In the genomic region with DNA sequence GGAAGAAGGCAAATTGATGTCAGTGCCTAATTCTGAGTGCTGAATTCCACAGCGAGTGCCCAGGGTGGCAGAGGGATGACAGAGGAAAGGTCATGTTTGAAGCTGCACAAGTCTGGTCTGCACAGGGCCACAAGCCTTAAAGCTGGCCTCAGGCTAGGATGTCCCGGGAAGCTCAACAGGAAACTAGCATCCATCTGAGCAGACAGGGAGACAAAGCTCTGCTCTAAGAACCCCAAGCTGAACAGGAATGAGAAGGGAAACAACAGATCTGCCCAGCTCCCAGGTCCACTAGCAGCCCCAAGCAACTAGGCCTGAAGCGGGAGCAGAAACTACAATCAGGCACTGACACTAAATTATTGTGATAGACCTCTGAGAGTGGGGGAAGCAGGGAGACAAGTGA, we compare ENCODE assay signal across 10 mouse cellular contexts. TPM values are rescaled to one million over a fixed set of nuclear protein-coding genes. Genes with fewer than 3 reads are reported as not detected.
DNase-seq lines count a peak whose midpoint lies in the region; ATAC-seq and TF ChIP-seq lines count a peak whose summit lies in the region.
"Had no signal": no experiment of that assay in that cellular context is flagged by ENCODE, and none has a peak within 500 bp of the region (broad histone marks: within the 10 kb centered on the region; RNA-seq: fewer than 3 reads in every experiment).

No protein-coding gene starts in this region.

- no peak for TF ChIP-seq CTCF in brain, embryonic 14.5 days (IDR thresholded peaks at IDR 0.05; ENCODE audit: borderline replicate concordance, extremely low read depth, insufficient read depth, insufficient read length)
- no peak for TF ChIP-seq CTCF in forebrain, postnatal 0 days (IDR thresholded peaks at IDR 0.05; ENCODE audit: low read depth)

- peak overlapping the region; percentile 85; the same call in 1 of the 2 replicates for H3K27ac ChIP-seq in forebrain, postnatal 0 days (ENCODE audit: low read depth, low read length)
- H3K27ac ChIP-seq in midbrain, embryonic 10.5 days (replicated peaks), result peak overlapping the region; percentile 98

- no peaks in the 10 kb centered on the region for H3K9me3 ChIP-seq in forebrain, postnatal 0 days (ENCODE audit: low read length)
- H3K9me3 ChIP-seq in midbrain, embryonic 10.5 days (replicated peaks), result no peaks in the 10 kb centered on the region

- 26% methylated on average over 3 of the region's 3 CpGs for WGBS in forebrain, postnatal 0 days
- WGBS in midbrain, embryonic 10.5 days, result 32% methylated on average over 3 of the region's 3 CpGs

- TF ChIP-seq POLR2A in brain, embryonic 14.5 days (IDR thresholded peaks at IDR 0.05; ENCODE audit: borderline replicate concordance, extremely low read depth, insufficient read depth, insufficient read length, poor library complexity, severe bottlenecking), result no peak

- H3K9ac ChIP-seq in forebrain, postnatal 0 days, result peak overlapping the region; percentile 64; the same call in 1 of the 2 replicates
- H3K9ac ChIP-seq: liver, postnatal 0 days had no signal

- peak overlapping the region; percentile 100 for H3K4me2 ChIP-seq in forebrain, postnatal 0 days (ENCODE audit: low read depth)

- ATAC-seq in forebrain, postnatal 0 days, result no peak
- ATAC-seq: liver, postnatal 0 days; Patski had no signal

- H3K4me3 ChIP-seq in forebrain, postnatal 0 days (ENCODE audit: low read depth, low read length), result 0 out of 2 replicates have a peak overlapping the region, but pooled peaks have one; percentile 50
- H3K4me3 ChIP-seq in midbrain, embryonic 10.5 days, result peak overlapping the region; percentile 78

- peaks cover 7% of the 10 kb centered on the region; the same call in 1 of the 2 replicates for H3K27me3 ChIP-seq in forebrain, postnatal 0 days (ENCODE audit: insufficient read depth, low read length)
- H3K27me3 ChIP-seq in midbrain, embryonic 10.5 days (ENCODE audit: low read depth, poor library complexity, severe bottlenecking), result peaks cover 25% of the 10 kb centered on the region

- peaks cover 11% of the 10 kb centered on the region; the same call in 1 of the 2 replicates for H3K4me1 ChIP-seq in forebrain, postnatal 0 days (ENCODE audit: insufficient read depth)
- H3K4me1 ChIP-seq in midbrain, embryonic 10.5 days, result peaks cover 59% of the 10 kb centered on the region

- no peaks in the 10 kb centered on the region for H3K36me3 ChIP-seq in forebrain, postnatal 0 days (ENCODE audit: insufficient read depth)
- no peaks in the 10 kb centered on the region for H3K36me3 ChIP-seq in midbrain, embryonic 10.5 days

- peak; percentile 26 for DNase-seq in gastrocnemius, adult 18-20 months (ENCODE audit: low spot score)
- DNase-seq in gastrocnemius, postnatal 4 days (ENCODE audit: low spot score in 2 of 2), result no peak
- DNase-seq in brain, embryonic 14.5 days (ENCODE audit: low read depth), result peak; percentile 62
- DNase-seq in forebrain, postnatal 0 days, result no peak
- peak; percentile 20 for DNase-seq in midbrain, embryonic 10.5 days (ENCODE audit: low spot score)
- no peak for DNase-seq in B cell, adult 2 months
- DNase-seq in testis, postnatal 14 days (ENCODE audit: low spot score), result no peak
- DNase-seq in right cerebral cortex, adult 2 months (ENCODE audit: low spot score in 2 of 2), result no peak
- DNase-seq: liver, postnatal 0 days had no signal

RNA-seq across cellular contexts. Expression of gene Sox6, which starts 8.6 kb away (rescaled TPM):
- 100 to 1,000 TPM; 138 to 186 TPM for total RNA-seq in gastrocnemius, adult 18-20 months (2021)
- 10 to 100 TPM; 87.0 to 92.4 TPM for total RNA-seq in gastrocnemius, postnatal 4 days (2021)
- polyA plus RNA-seq in brain, embryonic 14.5 days (2012; rRNA removed), result 19.9 and 23.1 TPM in 2 replicates
- 33.1 and 64.7 TPM in 2 replicates for total RNA-seq in forebrain, postnatal 0 days (2014; rRNA removed)
- polyA plus RNA-seq in forebrain, postnatal 0 days (2015; fragmentation: Nextera tagmentation; extraction: Ambion mirVana), result 26.5 and 46.2 TPM in 2 replicates
- polyA plus RNA-seq in midbrain, embryonic 10.5 days (2016; fragmentation: Nextera tagmentation; extraction: Ambion mirVana), result 25.5 and 31.8 TPM in 2 replicates

RNA-seq across cellular contexts. Expression of gene 1110004F10Rik, which starts 9.2 kb away (rescaled TPM):
- 10 to 100 TPM; 44.7 to 46.5 TPM for total RNA-seq in gastrocnemius, adult 18-20 months (2021)
- total RNA-seq in gastrocnemius, postnatal 4 days (2021), result 10 to 100 TPM; 78.9 to 83.6 TPM
- 197 and 225 TPM in 2 replicates for polyA plus RNA-seq in brain, embryonic 14.5 days (2012; rRNA removed)
- total RNA-seq in forebrain, postnatal 0 days (2014; rRNA removed), result 211 and 229 TPM in 2 replicates
- 431 and 439 TPM in 2 replicates for polyA plus RNA-seq in forebrain, postnatal 0 days (2015; fragmentation: Nextera tagmentation; extraction: Ambion mirVana)
- 370 and 371 TPM in 2 replicates for polyA plus RNA-seq in midbrain, embryonic 10.5 days (2016; fragmentation: Nextera tagmentation; extraction: Ambion mirVana)

RNA-seq across cellular contexts. Expression of gene Gm4353, which starts 54.4 kb away (rescaled TPM):
- total RNA-seq in gastrocnemius, adult 18-20 months (2021), result 1 to 10 TPM; 1.5 to 1.9 TPM
- 1 to 10 TPM; 2.0 to 2.7 TPM for total RNA-seq in gastrocnemius, postnatal 4 days (2021)
- 0.93 and 1.7 TPM in 2 replicates for polyA plus RNA-seq in brain, embryonic 14.5 days (2012; rRNA removed)
- total RNA-seq in forebrain, postnatal 0 days (2014; rRNA removed), result 0.76 and 0.92 TPM in 2 replicates
- polyA plus RNA-seq in forebrain, postnatal 0 days (2015; fragmentation: Nextera tagmentation; extraction: Ambion mirVana), result 0.31 and 0.53 TPM in 2 replicates
- polyA plus RNA-seq in midbrain, embryonic 10.5 days (2016; fragmentation: Nextera tagmentation; extraction: Ambion mirVana), result 0.71 and 1.0 TPM in 2 replicates

Comparison
In these comparisons a context has a peak if more than half of its experiments do, and no peak if none do; other contexts are left out.
1. DNase-seq: peak in gastrocnemius, adult 18-20 months (single experiment), brain, embryonic 14.5 days (single experiment) and midbrain, embryonic 10.5 days (single experiment); none in gastrocnemius, postnatal 4 days (0 of 2), forebrain, postnatal 0 days (single experiment), B cell, adult 2 months (0 of 2), testis, postnatal 14 days (single experiment) and right cerebral cortex, adult 2 months (0 of 2).